Mouse (Mus musculus): ENCODE results near the gene Bcr.

- TF ChIP-seq CTCF (IDR thresholded peaks at IDR 0.05; ENCODE audit: control insufficient read depth, insufficient read depth, insufficient replicate concordance, low read depth, low read length) (no peak), POLR2A (IDR thresholded peaks at IDR 0.05; ENCODE audit: control insufficient read depth, low read depth, low read length) (no peak)
Observed at GRCm38 (mm10) chr10:75129283-75129710, 68.9 kb downstream of the Bcr start.

Data from testis, adult 2 months (tissue).